Mouse (Mus musculus): Measurements from ENCODE around the gene Ip6k2. TPM values are rescaled to one million over a fixed set of nuclear protein-coding genes. Genes with fewer than 3 reads are reported as not detected.

Gene Ip6k2
- polyA plus RNA-seq, 1 experiment: 16.2 TPM

- Histone ChIP-seq H3K4me1 (ENCODE audit: control insufficient read depth, insufficient read depth, insufficient read length, low read length) (peaks cover 10% of the 10 kb centered on the region), H3K27ac (replicated peaks; ENCODE audit: low read depth, low read length) (peak overlapping the region; percentile 71), H3K4me3 (ENCODE audit: insufficient read depth, low read depth, low read length) (peak overlapping the region; percentile 72)
Observed at GRCm38 (mm10) chr9:108854241-108854696, 70.7 kb downstream of the Ip6k2 start.

DNA sequence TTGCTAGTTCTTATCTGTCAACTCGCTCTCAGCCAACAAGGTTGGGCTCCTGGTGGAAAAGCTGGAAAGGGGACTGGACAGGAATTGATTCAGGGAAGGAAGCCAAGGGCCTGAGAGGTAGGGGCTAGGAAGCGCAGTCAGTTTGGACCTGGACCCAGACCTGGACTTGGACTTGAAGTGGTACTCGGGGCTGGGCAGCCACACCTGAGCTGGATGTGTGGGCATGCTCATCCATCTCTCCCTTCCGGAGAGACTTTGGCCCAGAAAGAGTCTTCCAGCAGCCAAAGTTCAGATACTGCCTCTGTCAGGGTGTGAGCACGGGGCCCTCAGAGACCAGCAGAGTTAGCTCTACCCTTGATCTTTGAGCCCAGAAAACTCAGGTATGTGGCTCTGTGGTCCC, 71.7 kb downstream of the Ip6k2 start:
- Histone ChIP-seq H3K27ac (replicated peaks; ENCODE audit: low read depth, low read length) (no peak overlapping the region), H3K4me1 (ENCODE audit: control insufficient read depth, insufficient read depth, insufficient read length, low read length) (peaks cover 7% of the 10 kb centered on the region), H3K4me3 (ENCODE audit: insufficient read depth, low read depth, low read length) (no peak overlapping the region)

Other genes starting within 250 kb of the Ip6k2 start
- 18.9 and 21.5 TPM in 2 replicates for gene Impdh2, start 223.5 kb upstream of the Ip6k2 start, polyA plus RNA-seq (2012; ENCODE audit: insufficient read depth, insufficient read length, missing spikeins)
- 91.2 and 111 TPM in 2 replicates for gene Ndufaf3, start 216.4 kb upstream of the Ip6k2 start, polyA plus RNA-seq (2012; ENCODE audit: insufficient read depth, insufficient read length, missing spikeins)
- gene Dalrd3, start 213.9 kb upstream of the Ip6k2 start, polyA plus RNA-seq (2012; ENCODE audit: insufficient read depth, insufficient read length, missing spikeins): 57.1 and 58.3 TPM in 2 replicates
- 14.6 TPM in 2 replicates for gene Wdr6, start 205.1 kb upstream of the Ip6k2 start, polyA plus RNA-seq (2012; ENCODE audit: insufficient read depth, insufficient read length, missing spikeins)
- 0.83 and 1.3 TPM in 2 replicates for gene P4htm, start 186.1 kb upstream of the Ip6k2 start, polyA plus RNA-seq (2012; ENCODE audit: insufficient read depth, insufficient read length, missing spikeins)
- gene Arih2, start 134.4 kb upstream of the Ip6k2 start, polyA plus RNA-seq (2012; ENCODE audit: insufficient read depth, insufficient read length, missing spikeins): 22.4 and 29.8 TPM in 2 replicates
- gene Slc25a20, start 121.7 kb upstream of the Ip6k2 start, polyA plus RNA-seq (2012; ENCODE audit: insufficient read depth, insufficient read length, missing spikeins): 545 and 591 TPM in 2 replicates
- gene Prkar2a, start 94.5 kb upstream of the Ip6k2 start, polyA plus RNA-seq (2012; ENCODE audit: insufficient read depth, insufficient read length, missing spikeins): 12.4 and 20.8 TPM in 2 replicates
- 3.9 and 6.4 TPM in 2 replicates for gene Nckipsd, start 24.6 kb downstream of the Ip6k2 start, polyA plus RNA-seq (2012; ENCODE audit: insufficient read depth, insufficient read length, missing spikeins)
- gene Celsr3, start 42.5 kb downstream of the Ip6k2 start, polyA plus RNA-seq (2012; ENCODE audit: insufficient read depth, insufficient read length, missing spikeins): not detected in 2 replicates
- 4.4 and 7.5 TPM in 2 replicates for gene Slc26a6, start 69.5 kb downstream of the Ip6k2 start, polyA plus RNA-seq (2012; ENCODE audit: insufficient read depth, insufficient read length, missing spikeins)
- not detected in 2 replicates for gene Tmem89, start 130.8 kb downstream of the Ip6k2 start, polyA plus RNA-seq (2012; ENCODE audit: insufficient read depth, insufficient read length, missing spikeins)
- gene Uqcrc1, start 152.8 kb downstream of the Ip6k2 start, polyA plus RNA-seq (2012; ENCODE audit: insufficient read depth, insufficient read length, missing spikeins): 1,481 and 1,573 TPM in 2 replicates
- 0.21 and 1.1 TPM in 2 replicates for gene Col7a1, start 169.8 kb downstream of the Ip6k2 start, polyA plus RNA-seq (2012; ENCODE audit: insufficient read depth, insufficient read length, missing spikeins)
- gene Ucn2, start 202.2 kb downstream of the Ip6k2 start, polyA plus RNA-seq (2012; ENCODE audit: insufficient read depth, insufficient read length, missing spikeins): not detected in 2 replicates
- gene Pfkfb4, start 208.0 kb downstream of the Ip6k2 start, polyA plus RNA-seq (2012; ENCODE audit: insufficient read depth, insufficient read length, missing spikeins): 3.4 and 3.8 TPM in 2 replicates

All from brown adipose tissue, adult 24 weeks (tissue).